Mouse (Mus musculus) ES-CJ7 (cell line): ENCODE results near the gene Gse1.

ENCODE experiments used
- DNase-seq: peaks from one replicate; pipeline ENCODE4 v3.0.0; 2011; ENCODE audit warnings: low read depth, low spot score

The Gse1 gene

GRCm38 (mm10) chr8:120401216-120401615 lies 173.0 kb downstream of the Gse1 start:
- no peak for DNase-seq

GRCm38 (mm10) chr8:120401712-120402111 lies 173.5 kb downstream of the Gse1 start:
- no peak for DNase-seq

- no peak for DNase-seq
Observed at GRCm38 (mm10) chr8:120403606-120404269, 175.5 kb downstream of the Gse1 start.

- peak; percentile 77 for DNase-seq
Observed at GRCm38 (mm10) chr8:120404609-120405036, 176.4 kb downstream of the Gse1 start.

GRCm38 (mm10) chr8:120406008-120406632 lies 177.9 kb downstream of the Gse1 start:
- DNase-seq, result no peak

- peak; percentile 92 for DNase-seq
Observed at GRCm38 (mm10) chr8:120407701-120408240, 179.5 kb downstream of the Gse1 start.

- peak; percentile 79 for DNase-seq
Observed at GRCm38 (mm10) chr8:120408241-120409215, 180.3 kb downstream of the Gse1 start.

GRCm38 (mm10) chr8:120409371-120410013 lies 181.2 kb downstream of the Gse1 start:
- no peak for DNase-seq

DNA sequence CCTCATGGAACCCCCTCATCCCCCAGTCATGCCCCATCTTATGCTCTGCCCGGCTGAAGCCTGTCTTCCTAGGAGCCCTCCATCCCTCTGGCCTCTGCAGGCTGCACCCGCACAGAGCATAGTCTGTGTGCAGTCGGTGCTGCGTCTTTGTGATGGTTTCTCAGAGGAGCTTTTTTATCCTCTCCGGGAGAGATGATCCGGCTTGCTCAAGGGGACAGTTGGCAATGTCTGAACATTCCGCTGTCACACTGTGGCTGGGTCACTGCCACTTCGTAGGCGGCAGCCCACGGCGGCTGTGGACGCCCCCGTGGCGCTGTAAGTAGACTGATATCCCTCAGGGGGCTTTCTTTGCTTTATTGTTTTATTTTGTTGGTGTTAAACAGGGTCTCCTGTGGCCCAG lies 182.8 kb downstream of the Gse1 start:
- no peak for DNase-seq

GRCm38 (mm10) chr8:120411862-120412261 lies 183.6 kb downstream of the Gse1 start:
- DNase-seq, result no peak

DNA sequence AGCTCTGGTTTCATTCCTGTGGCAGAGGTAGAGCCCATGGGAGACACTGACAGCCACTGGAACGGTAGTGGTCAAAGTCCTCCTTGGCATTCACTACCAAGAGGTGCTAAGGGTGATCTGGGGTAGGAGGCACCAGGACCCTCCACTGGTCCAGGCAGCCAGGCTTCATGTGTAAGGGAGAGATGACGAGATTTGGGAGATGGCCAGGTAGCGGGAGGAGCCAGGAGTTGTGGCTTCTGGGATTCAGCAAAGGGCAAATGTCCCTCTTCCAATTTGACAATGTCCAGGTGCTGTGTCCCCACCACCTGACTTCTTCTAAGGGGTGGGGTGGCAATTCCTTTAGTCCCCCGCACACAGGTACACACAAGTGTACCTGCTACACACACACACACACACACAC lies 184.1 kb downstream of the Gse1 start:
- no peak for DNase-seq

GRCm38 (mm10) chr8:120412911-120413625 lies 184.8 kb downstream of the Gse1 start:
- no peak for DNase-seq

- DNase-seq, result no peak
Observed at GRCm38 (mm10) chr8:120413626-120413988, 185.4 kb downstream of the Gse1 start.

DNA sequence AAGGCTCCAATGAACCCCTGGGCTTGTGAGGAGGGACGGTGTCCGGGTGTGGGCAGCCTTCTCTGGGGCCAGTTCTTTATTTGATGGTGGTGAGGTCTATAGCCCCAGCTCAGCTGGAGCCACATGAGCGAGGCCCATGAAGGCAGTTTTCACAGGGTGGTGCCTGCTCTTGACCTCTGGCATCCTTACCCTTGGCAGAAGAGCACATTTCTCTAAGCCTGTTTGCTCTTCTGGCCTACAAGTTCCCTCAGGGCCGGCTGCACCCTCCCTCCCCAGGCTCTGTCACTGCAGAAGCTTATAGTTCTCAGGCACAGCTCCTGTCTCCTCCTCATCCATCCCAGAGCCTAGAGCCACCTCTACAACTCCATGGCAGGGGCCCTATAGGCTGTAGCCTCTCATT lies 186.0 kb downstream of the Gse1 start:
- no peak for DNase-seq

DNA sequence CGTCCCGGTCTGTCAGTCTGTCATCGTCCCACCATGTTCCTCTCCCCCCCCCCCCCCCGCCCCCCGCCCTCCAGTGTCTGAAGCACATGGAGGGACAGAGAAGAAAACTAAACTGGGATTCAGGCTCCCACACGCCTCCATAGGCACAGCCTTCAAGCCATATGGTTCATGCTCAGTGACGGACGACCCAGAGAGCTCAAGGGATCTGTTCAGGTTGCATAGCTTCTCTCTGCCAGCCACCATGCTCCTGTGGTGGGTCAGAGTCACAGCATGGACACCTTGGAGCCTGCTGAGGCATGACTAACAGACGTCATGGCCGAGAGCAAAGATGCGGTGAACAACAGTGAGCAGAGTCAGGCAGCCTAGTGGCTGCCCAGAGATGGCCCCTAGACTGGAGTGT lies 187.2 kb downstream of the Gse1 start:
- no peak for DNase-seq

GRCm38 (mm10) chr8:120416173-120416521 lies 187.9 kb downstream of the Gse1 start:
- DNase-seq, result no peak

- DNase-seq, result peak; percentile 85
Observed at GRCm38 (mm10) chr8:120416522-120417394, 188.5 kb downstream of the Gse1 start.

GRCm38 (mm10) chr8:120418188-120418587 lies 189.9 kb downstream of the Gse1 start:
- no peak for DNase-seq

- no peak for DNase-seq
Observed at GRCm38 (mm10) chr8:120419675-120420074, 191.4 kb downstream of the Gse1 start.

DNA sequence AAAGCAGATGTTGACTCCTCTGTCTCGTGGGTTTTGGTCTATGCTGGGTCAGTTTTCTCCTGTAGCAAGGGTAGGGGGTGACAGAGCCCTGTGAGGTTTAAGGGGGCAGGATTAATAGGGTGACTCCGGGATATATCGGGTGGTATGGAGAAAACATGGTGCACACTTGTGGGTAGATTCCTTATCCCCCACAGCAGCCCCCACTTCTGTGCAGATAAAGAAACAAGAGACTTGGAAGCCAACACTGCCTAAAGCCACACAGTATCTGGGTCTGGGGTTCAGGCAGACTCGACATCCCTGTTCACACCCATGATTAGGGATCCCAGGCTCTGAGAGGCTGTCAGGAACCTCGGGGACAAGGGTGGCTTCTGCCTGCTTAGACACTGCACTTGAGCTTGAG lies 192.0 kb downstream of the Gse1 start:
- no peak for DNase-seq
